Mouse (Mus musculus): Measurements from ENCODE around the gene Lrit3. TPM values are rescaled to one million over a fixed set of nuclear protein-coding genes. Genes with fewer than 3 reads are reported as not detected.
A peak's percentile ranks its signal among the peaks of the same experiment; 100 is the strongest.

The Lrit3 gene
- polyA plus RNA-seq, 1 experiment from 2014 or later, result 0.05 TPM

GRCm38 (mm10) chr3:129835388-129835934 is 31.6 kb upstream of the Lrit3 start, which contains the start of gene Cfi:
Gene Cfi, plus strand, starts transcription at chr3:129835884.
- TF ChIP-seq CTCF (IDR thresholded peaks at IDR 0.05; ENCODE audit: low read depth), result no peak
- Histone ChIP-seq H3K4me2 (replicated peaks; ENCODE audit: low read depth) (peak within 1 kb of the TSS; percentile 57), H3K4me1 (replicated peaks; ENCODE audit: control insufficient read depth, insufficient read depth, low read length) (no peaks in the 10 kb centered on the region), H3K36me3 (ENCODE audit: control insufficient read depth, insufficient read depth) (no peaks in the 10 kb centered on the region), H3K27me3 (replicated peaks; ENCODE audit: control insufficient read depth, insufficient read depth, low read length) (no peaks in the 10 kb centered on the region), H3K9ac (ENCODE audit: low read depth, low read length) (0 out of 2 replicates have a peak within 1 kb of the TSS, but pooled peaks have one; percentile 5), H3K9me3 (ENCODE audit: control insufficient read depth) (no peaks in the 10 kb centered on the region), H3K27ac (ENCODE audit: low read depth, low read length) (peak within 1 kb of the TSS; percentile 76), H3K4me3 (ENCODE audit: low read depth, low read length) (peak within 1 kb of the TSS; percentile 25)
- peak; percentile 34 for ATAC-seq
- WGBS, result 46% methylated on average over 6 of the region's 6 CpGs

GRCm38 (mm10) chr3:129831035-129831568 is 27.3 kb upstream of the Lrit3 start, which contains the start of gene Gar1:
Gene Gar1, minus strand, starts transcription at chr3:129831396.
- under 1% methylated on average over 60 of the region's 60 CpGs for WGBS
- Histone ChIP-seq H3K4me1 (replicated peaks; ENCODE audit: control insufficient read depth, insufficient read depth, low read length) (no peaks in the 10 kb centered on the region), H3K36me3 (ENCODE audit: control insufficient read depth, insufficient read depth) (0 out of 2 replicates have a peak, but pooled peaks cover 2% of the 10 kb centered on the region), H3K27ac (ENCODE audit: low read depth, low read length) (peak within 1 kb of the TSS; percentile 81), H3K9me3 (ENCODE audit: control insufficient read depth) (no peaks in the 10 kb centered on the region), H3K4me3 (ENCODE audit: low read depth, low read length) (peak within 1 kb of the TSS; percentile 92), H3K4me2 (replicated peaks; ENCODE audit: low read depth) (peak within 1 kb of the TSS; percentile 87), H3K9ac (ENCODE audit: low read depth, low read length) (peak within 1 kb of the TSS; percentile 83), H3K27me3 (replicated peaks; ENCODE audit: control insufficient read depth, insufficient read depth, low read length) (no peaks in the 10 kb centered on the region)
- TF ChIP-seq CTCF (IDR thresholded peaks at IDR 0.05; ENCODE audit: low read depth), result no peak
- peak; percentile 92 for ATAC-seq

GRCm38 (mm10) chr3:129830626-129831025 is 26.8 kb upstream of the Lrit3 start:
- WGBS, result under 1% methylated on average over 44 of the region's 45 CpGs
- peak; percentile 6; the same call in 1 of the 2 replicates for ATAC-seq
- H3K36me3 ChIP-seq (ENCODE audit: control insufficient read depth, insufficient read depth), result 0 out of 2 replicates have a peak, but pooled peaks cover 5% of the 10 kb centered on the region
- H3K4me1 ChIP-seq (replicated peaks; ENCODE audit: control insufficient read depth, insufficient read depth, low read length), result no peaks in the 10 kb centered on the region
- H3K4me2 ChIP-seq (replicated peaks; ENCODE audit: low read depth), result peak overlapping the region; percentile 87
- no peak for TF ChIP-seq CTCF (IDR thresholded peaks at IDR 0.05; ENCODE audit: low read depth)
- peak overlapping the region; percentile 92 for H3K4me3 ChIP-seq (ENCODE audit: low read depth, low read length)
- no peaks in the 10 kb centered on the region for H3K27me3 ChIP-seq (replicated peaks; ENCODE audit: control insufficient read depth, insufficient read depth, low read length)
- H3K27ac ChIP-seq (ENCODE audit: low read depth, low read length), result peak overlapping the region; percentile 81
- no peaks in the 10 kb centered on the region for H3K9me3 ChIP-seq (ENCODE audit: control insufficient read depth)
- H3K9ac ChIP-seq (ENCODE audit: low read depth, low read length), result peak overlapping the region; percentile 83

- H3K27me3 ChIP-seq (replicated peaks; ENCODE audit: control insufficient read depth, insufficient read depth, low read length), result no peaks in the 10 kb centered on the region
- H3K9me3 ChIP-seq (ENCODE audit: control insufficient read depth), result no peaks in the 10 kb centered on the region
- no peak overlapping the region for H3K4me3 ChIP-seq (ENCODE audit: low read depth, low read length)
- no peak for ATAC-seq
- no peak for TF ChIP-seq CTCF (IDR thresholded peaks at IDR 0.05; ENCODE audit: low read depth)
- no peaks in the 10 kb centered on the region for H3K4me1 ChIP-seq (replicated peaks; ENCODE audit: control insufficient read depth, insufficient read depth, low read length)
- H3K27ac ChIP-seq (ENCODE audit: low read depth, low read length), result no peak overlapping the region
- WGBS, result 88% methylated on average over 5 of the region's 5 CpGs
- H3K4me2 ChIP-seq (replicated peaks; ENCODE audit: low read depth), result no peak overlapping the region
- peaks cover 20% of the 10 kb centered on the region for H3K36me3 ChIP-seq (ENCODE audit: control insufficient read depth, insufficient read depth)
- no peak overlapping the region for H3K9ac ChIP-seq (ENCODE audit: low read depth, low read length)
Measured at GRCm38 (mm10) chr3:129827691-129828090, 23.9 kb upstream of the Lrit3 start.

- Histone ChIP-seq H3K27me3 (replicated peaks; ENCODE audit: control insufficient read depth, insufficient read depth, low read length) (no peaks in the 10 kb centered on the region), H3K4me1 (replicated peaks; ENCODE audit: control insufficient read depth, insufficient read depth, low read length) (no peaks in the 10 kb centered on the region), H3K36me3 (ENCODE audit: control insufficient read depth, insufficient read depth) (peaks cover 20% of the 10 kb centered on the region), H3K4me2 (replicated peaks; ENCODE audit: low read depth) (no peak overlapping the region), H3K9me3 (ENCODE audit: control insufficient read depth) (no peaks in the 10 kb centered on the region), H3K9ac (ENCODE audit: low read depth, low read length) (no peak overlapping the region), H3K4me3 (ENCODE audit: low read depth, low read length) (no peak overlapping the region), H3K27ac (ENCODE audit: low read depth, low read length) (no peak overlapping the region)
- WGBS, result 86% methylated on average over 10 of the region's 10 CpGs
- TF ChIP-seq CTCF (IDR thresholded peaks at IDR 0.05; ENCODE audit: low read depth), result no peak
- no peak for ATAC-seq
Measured at GRCm38 (mm10) chr3:129826691-129827090, 22.9 kb upstream of the Lrit3 start.

GRCm38 (mm10) chr3:129824891-129825290 is 21.1 kb upstream of the Lrit3 start:
- no peaks in the 10 kb centered on the region for H3K27me3 ChIP-seq (replicated peaks; ENCODE audit: control insufficient read depth, insufficient read depth, low read length)
- ATAC-seq, result no peak
- TF ChIP-seq CTCF (IDR thresholded peaks at IDR 0.05; ENCODE audit: low read depth), result no peak
- 92% methylated on average over 10 of the region's 10 CpGs for WGBS
- H3K9ac ChIP-seq (ENCODE audit: low read depth, low read length), result no peak overlapping the region
- H3K9me3 ChIP-seq (ENCODE audit: control insufficient read depth), result no peaks in the 10 kb centered on the region
- H3K4me3 ChIP-seq (ENCODE audit: low read depth, low read length), result no peak overlapping the region
- no peaks in the 10 kb centered on the region for H3K4me1 ChIP-seq (replicated peaks; ENCODE audit: control insufficient read depth, insufficient read depth, low read length)
- H3K36me3 ChIP-seq (ENCODE audit: control insufficient read depth, insufficient read depth), result peaks cover 20% of the 10 kb centered on the region
- no peak overlapping the region for H3K27ac ChIP-seq (ENCODE audit: low read depth, low read length)
- no peak overlapping the region for H3K4me2 ChIP-seq (replicated peaks; ENCODE audit: low read depth)

Measured in intestine, postnatal 0 days (tissue).